Mouse (Mus musculus) Patski (cell line): ENCODE measurements at regions not wholly inside any gene's neighbourhood (a gene's known extent, or its start where the extent isn't known, plus 50 kb on each side); places are given as distances from the start of the nearest gene placed in this dataset.

Experiments used
- ATAC-seq: fragments of 100-300 bp; one replicate; pipeline ENCODE4 v1.8.0; 2021
- CTCF ChIA-PET: fragments of 350-600 bp; sonication (Branson Sonifier 250); formaldehyde crosslinking; loops from one replicate; lab custom pipeline; 2022; ENCODE audit warnings: inconsistent platforms; lab: Charles Lee
- POLR2A ChIA-PET: fragments of 350-600 bp; sonication (Branson Sonifier 250); formaldehyde crosslinking; loops from one replicate; lab custom pipeline; 2022; ENCODE audit warnings: antibody characterized with exemption, inconsistent platforms; lab: Charles Lee
- DNase-seq: peaks from one replicate; pipeline ENCODE4 v3.0.0-alpha.2; 2011; ENCODE audit warnings: low read depth, low spot score
- H3K27me3 ChIP-seq: fragments of 371-371 bp; one replicate; pipeline ENCODE4 v1.5.1; 2021
- CTCF ChIP-seq: fragments of 100-300 bp; IDR thresholded peaks from one replicate; pipeline ENCODE4 v1.5.1; 2021
- in situ Hi-C: fragments of 300-500 bp; cut with MboI; formaldehyde crosslinking; loops from 3 replicates; pipeline ENCODE4 v1.11.1; 2018; ENCODE audit warnings: low pct_unique_long_range_greater_than_20kb, mixed read lengths

DNA sequence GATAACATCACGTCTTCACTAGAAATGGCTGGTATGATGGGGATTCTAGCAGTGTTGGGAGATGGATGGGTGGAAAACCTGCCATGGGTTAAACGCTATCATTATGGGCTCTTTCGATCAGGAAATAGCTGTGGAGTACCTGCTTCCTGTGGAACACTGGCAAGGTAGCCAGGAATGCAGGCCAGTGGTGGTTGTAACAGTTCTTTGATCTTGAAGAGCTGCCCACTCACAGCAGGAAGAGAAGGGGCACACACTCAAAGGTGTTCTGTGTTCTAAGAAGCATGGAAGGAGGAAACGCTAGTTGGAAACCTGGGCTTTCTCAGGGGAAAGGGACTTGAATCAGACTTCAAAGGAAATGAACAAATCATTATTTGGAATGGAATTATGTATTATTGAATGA is 141.6 kb upstream of the Fstl4 start:
- DNase-seq (no peak), ATAC-seq (no peak)
- ChIA-PET POLR2A (interaction anchor here (0.5 kb wide), 1 partner anchor 160 kb away, joined by 3 read pairs; no protein-coding TSS in a partner anchor), CTCF (no interaction called here)
- TF ChIP-seq CTCF: no peak
- in situ Hi-C loops: loop anchor here (10.0 kb wide), 1 partner anchor 188 kb away; no protein-coding TSS in a partner anchor
- peaks cover 11% of the 10 kb centered on the region for H3K27me3 ChIP-seq

- CTCF ChIA-PET: interaction anchor here (1.3 to 1.9 kb wide), 3 partner anchors 9 to 18 kb away, joined by 3 to 7 read pairs (median 6); no protein-coding TSS in a partner anchor
- POLR2A ChIA-PET: no interaction called here
- no peak for ATAC-seq
- no peak for DNase-seq
- peaks cover 14% of the 10 kb centered on the region for H3K27me3 ChIP-seq
- in situ Hi-C loops: loop anchor here (10.0 kb wide), 1 partner anchor 194 kb away; no protein-coding TSS in a partner anchor
- TF ChIP-seq CTCF: no peak
These were observed 135.6 kb upstream of the Fstl4 start for GRCm38 (mm10) chr11:52628875-52629274.

DNA sequence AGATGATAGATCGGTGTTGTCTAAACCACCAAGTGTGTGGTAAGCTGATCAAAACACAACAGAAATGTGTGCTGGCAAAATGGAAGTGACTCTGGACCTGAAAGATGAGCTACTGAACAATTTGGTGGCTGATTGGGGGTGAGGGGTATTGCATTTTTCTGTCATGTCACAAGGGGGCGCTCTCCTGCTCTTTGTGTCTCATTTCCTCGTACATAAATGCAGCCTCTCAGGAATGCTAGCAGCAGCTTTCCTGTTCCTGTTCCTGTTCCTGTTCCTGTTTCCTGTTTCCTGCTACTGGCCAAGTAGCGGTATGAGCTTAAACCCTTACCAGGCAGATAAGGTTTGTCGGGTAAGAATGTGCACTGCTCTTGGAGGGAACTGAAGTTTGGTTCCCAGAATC is 134.7 kb upstream of the Fstl4 start:
- in situ Hi-C loops: loop anchor here (10.0 kb wide), 2 partner anchors 195 to 625 kb away; no protein-coding TSS in a partner anchor
- ChIA-PET POLR2A (no interaction called here), CTCF (interaction anchor here (0.8 to 1.9 kb wide), 5 partner anchors 9 to 33 kb away, joined by 3 to 7 read pairs (median 4); no protein-coding TSS in a partner anchor)
- peaks cover 14% of the 10 kb centered on the region for H3K27me3 ChIP-seq
- DNase-seq (no peak), ATAC-seq (no peak)
- TF ChIP-seq CTCF: peak; percentile 65

DNA sequence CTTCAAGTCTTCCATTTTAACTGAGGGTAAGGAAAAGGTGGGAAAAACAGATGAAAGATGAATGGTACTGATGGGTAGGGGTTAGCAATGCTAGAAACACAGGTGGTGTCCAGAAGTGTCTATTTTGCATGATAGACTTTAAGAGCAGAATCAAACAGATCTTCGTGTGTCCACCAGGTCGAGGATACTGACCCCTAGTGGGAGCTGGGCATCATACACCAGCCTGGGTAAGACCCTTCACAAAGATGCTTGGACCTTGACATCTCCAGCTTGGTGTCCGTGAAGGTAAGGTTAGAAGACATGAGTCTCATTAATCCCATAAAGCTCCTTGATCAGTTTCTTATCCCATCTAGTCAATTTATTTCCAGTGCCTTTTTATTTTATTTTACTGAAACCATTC is 132.9 kb upstream of the Fstl4 start:
- POLR2A ChIA-PET: no interaction called here
- CTCF ChIA-PET: interaction anchor here (1.4 kb wide), 1 partner anchor 20 kb away, joined by 4 read pairs; no protein-coding TSS in a partner anchor
- H3K27me3 ChIP-seq: peaks cover 10% of the 10 kb centered on the region
- no peak for ATAC-seq
- no peak for DNase-seq
- in situ Hi-C loops: loop anchor here (10.0 kb wide), 1 partner anchor 623 kb away; no protein-coding TSS in a partner anchor
- peak; percentile 62 for TF ChIP-seq CTCF

DNA sequence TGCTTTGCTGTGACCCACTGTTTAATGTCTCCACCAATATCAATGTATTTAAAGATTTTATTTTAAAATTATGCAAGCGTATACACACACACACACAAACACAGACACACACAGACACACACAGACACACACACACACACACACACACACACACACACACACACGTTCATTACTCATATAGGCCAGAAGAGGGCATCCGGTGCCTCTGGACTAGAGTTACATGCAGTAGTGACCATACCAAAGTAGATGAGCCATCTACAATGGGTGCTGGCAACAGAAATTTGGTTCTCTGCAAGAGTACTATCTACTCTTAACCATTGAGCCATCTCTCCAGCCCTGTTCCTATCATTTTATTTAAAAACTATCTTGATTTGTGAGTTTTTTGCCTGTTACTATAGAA is 130.2 kb upstream of the Fstl4 start:
- no peak for TF ChIP-seq CTCF
- no peak for ATAC-seq
- peaks cover 10% of the 10 kb centered on the region for H3K27me3 ChIP-seq
- in situ Hi-C loops: loop anchor here (10.0 kb wide), 1 partner anchor 621 kb away; no protein-coding TSS in a partner anchor
- no peak for DNase-seq
- CTCF ChIA-PET: no interaction called here
- POLR2A ChIA-PET: interaction anchor here (0.6 kb wide), 1 partner anchor 201 kb away, joined by 4 read pairs; no protein-coding TSS in a partner anchor

GRCm38 (mm10) chr11:52635716-52636389 is 128.6 kb upstream of the Fstl4 start:
- H3K27me3 ChIP-seq: peaks cover 10% of the 10 kb centered on the region
- TF ChIP-seq CTCF: no peak
- CTCF ChIA-PET: no interaction called here
- in situ Hi-C loops: loop anchor here (10.0 kb wide), 1 partner anchor 619 kb away; no protein-coding TSS in a partner anchor
- DNase-seq (no peak), ATAC-seq (no peak)
- POLR2A ChIA-PET: no interaction called here

GRCm38 (mm10) chr11:52638939-52639338 is 125.5 kb upstream of the Fstl4 start:
- POLR2A ChIA-PET: no interaction called here
- CTCF ChIA-PET: interaction anchor here (1.4 to 2.0 kb wide), 2 partner anchors 9 kb away, joined by 6 read pairs; no protein-coding TSS in a partner anchor
- in situ Hi-C loops: loop anchor here (10.0 kb wide), 1 partner anchor 616 kb away; no protein-coding TSS in a partner anchor

GRCm38 (mm10) chr11:52641725-52642338 is 122.6 kb upstream of the Fstl4 start:
- CTCF ChIA-PET: interaction anchor here (1.5 kb wide), 1 partner anchor 26 kb away, joined by 3 read pairs; no protein-coding TSS in a partner anchor
- H3K27me3 ChIP-seq: no peaks in the 10 kb centered on the region
- POLR2A ChIA-PET: no interaction called here
- no peak for TF ChIP-seq CTCF
- in situ Hi-C loops: no loop called here
- ATAC-seq: no peak
- no peak for DNase-seq

More at GRCm38 (mm10) chr11:52638939-52639338, 125.5 kb upstream of the Fstl4 start:
- DNase-seq (no peak), ATAC-seq (no peak)
- TF ChIP-seq CTCF: peak; percentile 52
- H3K27me3 ChIP-seq: no peaks in the 10 kb centered on the region

- H3K27me3 ChIP-seq: no peaks in the 10 kb centered on the region
- CTCF ChIA-PET: no interaction called here
- ATAC-seq (no peak), DNase-seq (no peak)
- no peak for TF ChIP-seq CTCF
- POLR2A ChIA-PET: no interaction called here
- in situ Hi-C loops: no loop called here
These were observed 120.2 kb upstream of the Fstl4 start for GRCm38 (mm10) chr11:52644081-52644768.
